Mouse (Mus musculus): ENCODE data around the gene Kalrn. TPM values are rescaled to one million over a fixed set of nuclear protein-coding genes. Genes with fewer than 3 reads are reported as not detected.

Gene Kalrn
- under 1 TPM in 1 of 2 experiments, not detected in 1; 0.34 TPM for polyA plus RNA-seq (2017; shearing (Covaris generic))

DNA sequence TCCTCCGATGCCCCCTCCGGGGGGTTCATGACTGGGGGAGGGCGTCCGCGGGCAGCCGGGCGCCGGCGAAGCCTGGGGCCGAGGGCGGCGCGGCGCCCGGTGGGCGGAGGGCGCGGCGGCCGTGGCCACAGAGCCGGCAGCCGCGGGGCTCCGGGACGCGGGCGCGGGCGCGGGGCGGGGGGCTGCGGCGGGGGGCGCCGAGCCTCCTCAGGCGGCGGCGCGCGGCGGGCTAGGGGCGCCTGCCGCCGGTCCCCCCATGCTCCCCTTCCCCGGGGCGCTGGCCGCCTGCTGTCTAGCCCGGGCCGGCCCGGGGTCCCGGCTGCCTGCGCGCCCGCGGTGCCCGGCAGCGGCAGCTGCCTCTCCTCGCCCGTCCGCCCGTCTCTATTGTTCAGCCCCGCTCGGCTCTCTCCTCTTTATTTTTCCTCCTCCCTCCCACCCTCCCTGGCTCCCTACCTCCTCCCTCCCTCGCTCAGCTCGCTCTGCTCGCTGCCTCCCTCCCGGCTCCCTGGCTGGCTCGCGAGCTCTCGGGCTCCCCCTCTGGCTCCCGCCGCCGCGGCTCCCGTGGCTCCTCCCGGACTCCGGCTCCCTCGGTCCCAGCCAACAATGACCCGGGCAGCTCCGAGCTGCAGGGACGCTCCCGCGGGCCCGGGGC, at the start of gene Kalrn:
TSS of gene Kalrn (minus strand) at position 382 of the 652 bp plus-strand sequence.
- no peak for ATAC-seq

DNA sequence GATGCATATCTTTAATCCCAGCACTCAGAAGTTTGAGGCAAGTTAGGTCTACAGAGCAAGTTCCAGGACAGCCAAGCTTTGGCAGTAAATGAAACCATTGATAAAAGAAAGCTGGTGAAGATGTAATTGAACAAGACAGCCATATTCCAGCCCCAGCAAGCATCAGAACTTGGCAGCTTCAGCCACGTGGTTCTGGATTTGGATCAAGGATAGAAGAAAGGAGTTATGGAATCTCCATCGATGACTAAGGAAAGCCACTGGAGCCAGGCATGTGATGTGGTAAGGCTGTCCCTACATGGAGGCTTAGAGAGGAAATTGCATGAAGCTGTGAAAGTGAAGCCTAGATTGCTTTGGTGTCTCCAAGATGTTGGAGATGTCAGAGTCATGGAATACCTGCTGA, 40.7 kb upstream of the Kalrn start:
- no peak for ATAC-seq

DNA sequence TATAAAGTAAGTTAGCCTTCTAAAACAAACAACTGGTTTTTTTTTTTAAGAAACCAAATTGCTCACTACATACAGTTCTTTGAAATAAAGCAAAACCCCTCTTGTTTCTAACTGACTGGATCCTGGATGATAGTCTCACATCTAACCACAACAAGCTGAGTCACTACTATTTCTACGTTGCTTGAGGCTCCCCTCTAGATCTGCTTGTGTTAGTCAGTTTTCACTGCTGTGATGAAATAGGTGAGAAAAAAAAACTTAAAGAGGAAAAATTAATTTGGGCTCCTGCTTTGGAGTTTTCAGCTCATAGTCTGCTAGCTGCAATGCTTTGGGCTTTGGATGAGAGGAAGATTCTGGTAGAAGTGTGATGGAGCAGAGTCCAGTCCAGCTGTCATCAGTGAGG, 36.8 kb upstream of the Kalrn start:
- no peak for ATAC-seq

DNA sequence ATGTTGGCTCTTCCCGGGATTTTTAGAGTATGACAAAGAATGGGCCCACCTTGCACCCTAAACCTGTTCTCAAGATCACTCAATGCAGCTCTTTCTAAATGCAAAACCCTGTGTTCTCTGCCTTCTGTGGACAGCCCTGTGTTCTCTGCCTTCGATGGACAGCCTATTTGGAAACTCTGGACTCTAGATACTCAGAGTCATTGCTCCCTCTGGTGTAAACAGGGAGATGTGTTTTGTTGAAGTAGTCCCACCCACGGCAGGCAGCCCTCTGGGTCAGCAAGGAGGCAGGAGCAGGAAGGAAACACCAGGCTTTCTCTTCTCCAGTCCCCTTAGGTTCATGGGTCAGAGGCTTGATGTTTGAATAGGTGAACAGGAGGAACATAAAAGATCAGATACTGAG, 32.3 kb upstream of the Kalrn start:
- no peak for ATAC-seq

DNA sequence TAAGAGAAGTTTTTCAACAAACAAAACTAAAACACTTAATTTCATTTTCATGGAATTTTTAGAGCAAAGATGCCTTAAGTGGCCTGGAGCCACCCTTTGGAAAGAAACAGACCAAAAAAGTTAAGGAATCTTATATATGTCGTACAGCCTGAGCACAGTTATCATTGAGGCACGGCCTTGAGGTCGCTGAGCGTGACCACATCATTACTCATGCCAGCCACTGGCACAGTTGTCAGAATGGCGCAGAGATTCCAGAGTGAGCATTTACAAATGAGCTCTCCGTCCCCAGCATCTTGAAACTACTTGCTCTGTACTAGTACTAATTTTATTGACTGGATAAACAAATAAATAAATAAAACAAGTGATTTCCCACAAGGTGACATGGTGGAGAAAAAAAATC, 30.5 kb upstream of the Kalrn start:
- no peak for ATAC-seq

DNA sequence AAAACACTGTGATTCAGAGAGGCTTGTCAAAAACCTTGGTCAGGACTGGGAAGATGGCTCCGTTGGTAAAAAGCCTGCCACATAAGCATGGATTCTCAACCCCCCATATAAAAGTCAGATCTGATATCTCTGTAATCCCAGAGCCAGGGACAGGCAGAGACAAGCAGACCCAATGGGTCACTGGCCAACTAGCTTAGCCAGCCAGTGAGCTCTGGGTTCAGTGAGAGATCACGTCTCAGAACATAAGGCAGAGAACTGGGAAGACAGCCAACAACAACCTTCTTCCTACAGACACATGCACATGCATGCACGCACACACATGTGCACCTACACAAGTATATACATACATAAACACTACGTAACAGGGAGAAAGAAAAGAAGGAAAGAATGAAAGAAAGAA, 29.7 kb upstream of the Kalrn start:
- ATAC-seq = no peak

DNA sequence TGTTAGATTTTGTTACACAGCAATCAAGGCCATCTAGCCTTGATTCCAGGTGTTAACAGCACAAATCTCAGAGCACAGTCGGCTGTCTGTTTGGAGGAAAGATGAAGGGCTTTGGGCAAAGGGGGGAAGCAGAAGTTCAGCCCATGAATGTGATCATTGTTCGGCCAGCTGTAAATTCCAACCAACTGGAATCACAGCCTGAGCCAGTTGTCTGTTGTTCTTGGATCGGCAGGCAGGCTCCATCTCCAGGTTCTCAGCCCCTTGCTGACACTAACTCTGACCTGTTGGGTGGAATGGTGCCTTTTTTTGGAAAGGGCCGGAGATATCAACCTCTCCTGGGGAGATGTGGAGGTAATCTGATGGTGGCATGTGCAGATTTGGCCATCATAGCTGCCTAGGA, 28.6 kb upstream of the Kalrn start:
- no peak for ATAC-seq

DNA sequence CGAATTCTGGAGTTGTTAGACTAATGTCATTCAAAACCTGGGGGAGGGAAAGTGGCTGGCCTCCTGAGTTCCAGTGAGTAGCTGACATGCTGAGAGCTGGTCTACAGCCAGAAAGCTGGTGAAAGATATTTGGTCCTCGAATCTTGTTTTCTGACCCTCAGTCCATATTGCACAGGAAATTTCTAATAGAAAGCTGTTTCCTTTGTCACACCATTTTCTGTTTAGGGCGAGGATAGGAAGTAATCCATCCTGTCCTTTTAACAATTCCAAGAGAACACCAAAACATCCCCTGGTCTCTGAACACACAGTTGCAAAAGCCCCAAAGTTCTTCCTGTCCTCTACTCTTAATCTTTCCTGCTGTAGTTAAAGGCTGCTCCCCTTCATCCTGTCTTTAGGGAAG, 22.0 kb upstream of the Kalrn start:
- ATAC-seq = no peak

DNA sequence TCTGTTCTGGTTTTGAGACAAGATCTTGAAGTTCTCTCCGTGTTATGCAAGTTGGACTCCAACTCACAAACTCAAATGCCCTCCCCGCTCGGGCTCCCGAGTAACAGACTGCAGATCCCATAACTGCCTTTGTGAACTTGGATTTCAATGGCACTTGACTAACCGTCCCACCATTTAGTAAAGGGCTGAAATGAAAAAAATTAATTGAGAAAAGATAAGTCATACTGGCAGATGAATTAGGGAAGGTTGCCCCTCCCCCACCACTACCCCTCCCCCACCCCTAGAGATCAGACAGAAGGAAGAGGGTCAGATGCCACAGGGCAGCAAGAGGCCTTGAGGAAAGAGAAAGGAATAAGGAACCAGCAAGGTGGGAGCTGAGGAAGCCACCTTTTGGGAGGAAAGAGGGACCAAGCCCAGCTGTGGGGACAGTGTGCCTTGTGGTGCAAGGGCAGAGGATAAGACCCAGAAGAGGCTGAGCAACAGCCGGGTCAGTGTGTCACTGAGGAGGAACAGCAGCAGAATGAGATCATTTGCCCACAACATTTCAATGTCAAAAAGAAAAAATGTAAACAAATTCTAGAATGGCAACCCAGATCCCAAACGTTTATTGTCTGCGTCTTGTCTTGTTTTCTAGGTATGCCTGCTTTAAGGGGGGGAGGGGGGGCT, 21.4 kb upstream of the Kalrn start:
- no peak for ATAC-seq

DNA sequence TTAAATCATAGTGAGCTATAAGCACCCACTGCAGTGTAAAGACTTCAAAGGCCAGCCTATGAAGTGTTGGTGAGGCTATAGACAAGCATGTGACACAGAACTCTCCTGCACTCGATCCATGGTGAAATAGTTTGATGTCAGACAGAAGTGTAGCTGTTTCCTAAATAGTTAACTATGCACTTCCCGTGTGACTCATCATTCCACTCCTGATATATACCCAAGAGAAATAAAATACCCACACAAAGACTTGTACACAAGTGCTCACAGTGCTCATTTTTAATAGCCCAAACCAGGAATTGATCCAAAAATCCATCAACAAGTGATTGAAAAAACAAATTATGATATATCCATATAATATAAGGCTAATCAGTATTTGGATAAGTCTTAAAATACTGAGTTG, 19.4 kb upstream of the Kalrn start:
- ATAC-seq = no peak

DNA sequence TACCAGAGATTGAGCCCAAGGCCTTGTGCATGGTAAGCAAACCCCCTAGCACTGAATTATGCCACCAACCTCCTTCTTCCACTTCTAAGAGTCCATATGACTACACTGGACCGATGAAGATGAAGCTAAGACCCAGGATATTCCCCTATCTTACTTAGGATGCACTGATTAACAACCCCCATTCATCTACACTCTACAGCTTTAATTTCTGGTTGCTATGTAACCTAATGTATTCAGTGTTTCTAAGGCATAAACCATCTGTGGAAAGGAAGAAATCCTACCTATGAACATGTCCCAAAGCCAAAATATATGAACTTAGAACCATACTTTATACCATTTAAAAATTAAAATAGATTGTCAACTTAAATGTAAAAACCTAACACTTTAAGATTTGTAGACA, 18.6 kb upstream of the Kalrn start:
- no peak for ATAC-seq

DNA sequence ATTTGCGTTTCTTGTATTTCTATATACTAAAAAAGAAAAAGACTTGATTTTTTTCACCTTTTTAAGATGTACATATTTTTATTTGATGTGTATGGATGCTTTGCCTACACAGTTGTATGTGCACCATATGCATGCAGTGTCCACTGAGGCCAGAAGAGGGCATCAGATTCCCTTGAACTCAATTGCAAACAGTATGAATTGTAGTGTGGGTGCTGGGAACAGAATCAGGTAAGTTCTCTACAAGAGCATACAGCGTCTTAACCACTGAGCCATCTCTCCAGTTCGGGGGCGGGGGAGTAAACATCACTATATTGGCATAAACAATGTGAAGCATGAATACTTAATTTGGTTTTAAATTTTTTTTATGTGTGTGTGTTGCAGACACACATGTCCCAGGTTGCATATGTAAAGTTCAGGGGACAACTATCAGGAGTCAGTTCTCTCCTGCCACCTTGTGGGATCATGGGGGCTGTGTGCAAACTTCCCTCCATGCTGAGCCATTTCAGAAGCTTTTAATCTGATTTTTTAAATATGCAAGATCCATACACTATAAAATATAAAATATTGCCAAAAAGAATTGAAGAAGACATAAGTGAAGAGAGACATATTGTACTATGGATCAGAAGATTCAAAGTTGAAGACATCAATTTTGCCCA, 6.5 kb upstream of the Kalrn start:
- no peak for ATAC-seq

DNA sequence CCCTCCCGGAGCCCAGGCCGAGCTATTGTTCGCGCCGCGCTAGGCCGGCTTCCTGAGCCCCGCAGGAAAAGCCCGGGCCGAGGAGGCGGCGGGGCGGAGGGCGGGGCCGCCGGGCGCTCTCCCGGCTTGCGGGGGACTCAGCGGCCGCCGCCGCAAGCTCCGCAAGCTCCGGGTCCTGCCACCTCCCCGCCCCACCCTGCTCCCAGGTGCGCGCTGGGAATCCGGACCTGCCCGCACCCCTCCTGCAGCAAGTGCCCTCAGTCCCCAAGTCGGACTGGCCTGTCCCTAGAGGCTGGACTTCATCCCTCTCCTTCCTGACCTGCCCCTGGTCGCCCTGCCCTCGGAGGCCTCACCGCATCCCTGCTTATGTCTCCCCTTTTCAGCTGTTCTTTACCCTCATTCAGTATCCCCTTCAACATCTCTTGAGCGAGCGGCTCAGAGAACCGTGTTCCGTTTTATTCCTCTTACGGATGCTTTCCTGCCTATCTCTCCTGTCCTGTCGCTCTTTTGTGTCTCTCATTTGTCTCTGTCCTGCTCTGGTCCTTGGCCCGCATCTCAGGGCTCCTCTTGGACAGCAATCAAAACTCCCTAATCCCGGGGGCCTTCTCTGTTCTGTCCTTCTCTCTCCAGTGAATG, 642 bp upstream of the Kalrn start:
- ATAC-seq = no peak

DNA sequence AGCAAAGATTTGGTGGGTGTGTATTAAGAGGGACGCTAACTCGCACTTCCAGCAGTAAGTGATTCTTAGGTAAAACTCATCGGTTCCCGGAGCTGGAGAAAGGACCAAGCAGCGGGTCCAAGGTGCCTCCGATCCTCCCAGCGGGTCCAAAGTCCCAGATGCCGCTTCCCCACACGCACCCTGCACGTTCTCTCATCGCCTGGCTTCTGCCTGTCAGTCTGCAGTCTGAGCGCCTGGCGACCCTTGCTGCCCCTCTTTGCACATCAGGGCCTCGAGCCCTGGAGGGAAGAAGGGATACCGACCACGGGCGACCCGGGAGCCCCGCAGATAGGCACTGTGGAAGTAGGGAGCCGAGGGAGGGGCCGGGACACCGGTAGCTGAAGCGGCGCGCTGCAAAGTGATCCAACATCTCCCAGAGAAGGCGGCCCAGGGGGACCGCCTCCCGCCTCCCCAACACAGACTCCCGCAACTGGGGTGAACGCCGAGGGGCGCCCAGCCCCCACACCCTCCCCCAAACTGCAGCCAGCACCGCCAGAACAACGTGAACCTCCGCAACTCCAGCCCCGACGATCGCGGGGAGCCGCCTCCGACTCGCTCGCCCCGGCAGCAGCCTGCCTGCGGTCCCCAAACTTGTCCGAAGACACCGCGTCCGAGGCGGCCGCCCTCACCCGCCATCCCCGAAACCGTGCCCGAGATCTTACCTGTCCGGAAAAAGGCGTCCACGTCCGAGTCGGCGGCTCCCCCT, 754 bp downstream of the Kalrn start:
- no peak for ATAC-seq

DNA sequence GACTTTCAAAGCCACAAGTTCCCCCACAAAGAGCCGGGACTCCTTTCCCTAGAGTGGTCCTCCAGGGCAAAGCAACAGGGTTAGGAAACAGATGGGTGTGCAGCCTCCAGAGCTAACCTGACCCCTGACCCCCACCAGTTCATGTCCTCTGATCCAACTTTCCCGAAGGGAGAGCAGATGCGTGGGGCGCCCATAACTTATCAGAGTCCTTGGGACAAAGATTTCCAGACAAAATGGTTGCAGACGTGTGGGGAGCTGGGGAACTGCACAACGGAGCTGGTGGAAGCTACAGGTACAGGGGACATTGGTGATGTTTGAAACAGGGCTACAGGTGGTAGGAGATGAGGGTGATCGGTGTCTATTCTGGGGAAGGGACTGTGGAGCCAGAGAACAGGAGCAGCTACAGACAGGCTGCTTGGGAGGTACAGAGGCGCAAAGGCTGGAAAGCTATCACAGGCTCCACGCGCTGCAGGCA, 1.4 kb downstream of the Kalrn start:
- no peak for ATAC-seq

DNA sequence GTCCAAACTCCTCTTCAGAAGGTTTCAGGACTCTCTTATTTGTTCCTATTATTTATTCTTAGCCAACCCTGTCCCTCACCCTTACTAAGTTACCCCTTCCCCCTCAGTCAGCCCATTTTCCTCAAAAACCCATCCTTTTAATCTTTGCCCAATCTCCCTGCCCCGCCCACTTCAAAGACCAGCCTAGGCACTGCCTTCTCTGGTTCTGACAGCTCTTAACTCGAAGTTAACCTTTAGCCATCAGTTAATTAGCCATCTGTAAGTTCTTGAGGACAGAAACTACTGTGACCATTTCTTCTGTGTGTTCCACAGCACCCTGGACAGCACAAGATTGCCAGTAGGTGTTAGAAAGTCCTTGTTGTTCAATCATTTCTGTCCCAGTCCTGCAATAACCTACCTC, 3.4 kb downstream of the Kalrn start:
- ATAC-seq = no peak

DNA sequence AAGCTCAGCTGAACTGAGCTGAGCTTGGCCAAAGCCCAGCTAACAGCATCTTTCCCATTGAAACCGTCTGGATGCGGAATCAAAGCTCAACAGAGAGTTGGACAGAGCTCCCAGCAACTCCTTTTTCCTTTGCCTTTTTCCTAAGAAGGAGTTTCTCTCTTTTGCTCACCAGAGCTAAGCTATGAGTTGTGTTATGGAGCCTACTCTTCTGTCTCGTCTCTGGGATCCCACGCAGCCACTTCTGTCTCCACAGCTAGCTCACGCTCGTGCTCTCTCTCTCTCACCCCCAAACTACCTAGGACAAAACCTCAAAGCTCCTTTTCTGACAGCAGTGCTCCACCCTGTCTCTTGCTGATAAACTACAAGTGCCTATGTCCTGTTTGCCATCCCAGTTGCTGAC, 4.5 kb downstream of the Kalrn start:
- no peak for ATAC-seq

DNA sequence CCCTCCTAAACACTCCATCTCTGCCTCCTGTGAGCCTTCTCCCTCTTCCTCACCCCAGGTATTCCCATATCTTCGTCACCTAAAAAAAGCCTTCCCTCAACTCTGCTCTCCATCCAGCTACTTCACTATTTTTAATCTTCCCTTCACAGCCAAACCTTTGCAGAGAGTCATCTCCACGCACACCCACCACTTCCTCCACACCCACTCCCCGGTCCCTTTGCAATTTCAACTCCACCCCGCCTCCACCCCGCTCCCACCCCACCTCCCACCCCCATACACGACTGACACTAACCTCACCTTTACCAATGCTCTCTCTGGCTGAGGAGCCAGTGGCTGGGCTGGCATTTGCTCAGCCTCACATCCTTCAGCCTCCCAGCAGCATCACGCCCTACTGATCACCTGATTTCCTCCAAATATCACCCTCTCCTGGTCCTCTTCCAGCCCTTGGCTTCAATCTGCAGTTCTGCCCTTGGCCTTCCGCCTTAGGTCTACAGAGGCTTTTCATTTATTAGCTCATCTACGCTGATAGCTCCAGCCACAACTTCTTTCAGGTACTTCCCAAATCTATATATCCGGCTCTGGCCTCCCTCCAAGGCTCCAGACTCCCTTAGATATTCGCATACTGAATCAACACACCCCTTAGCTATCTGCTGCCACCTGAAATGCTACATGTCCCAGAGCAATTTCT, 9.6 kb downstream of the Kalrn start:
- ATAC-seq = no peak

DNA sequence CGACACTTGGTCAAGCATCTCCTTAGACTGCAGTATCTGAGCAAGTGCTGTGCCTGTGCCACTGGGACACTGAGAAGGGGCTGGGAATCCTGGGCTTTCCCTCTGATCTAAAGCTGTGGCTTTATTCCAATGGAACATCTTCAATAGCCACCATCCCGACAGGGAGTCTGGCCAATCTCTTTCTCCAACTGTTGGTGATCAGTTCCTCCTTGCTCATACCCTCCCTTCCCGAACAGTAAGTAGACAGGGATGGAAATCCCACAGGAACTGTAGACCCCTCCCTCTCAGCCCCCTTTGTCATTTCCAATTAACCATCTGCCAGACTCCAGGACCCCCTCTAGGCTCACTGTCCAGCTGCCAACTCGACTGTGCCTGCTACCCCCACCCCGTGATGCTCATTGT, 11.6 kb downstream of the Kalrn start:
- no peak for ATAC-seq

DNA sequence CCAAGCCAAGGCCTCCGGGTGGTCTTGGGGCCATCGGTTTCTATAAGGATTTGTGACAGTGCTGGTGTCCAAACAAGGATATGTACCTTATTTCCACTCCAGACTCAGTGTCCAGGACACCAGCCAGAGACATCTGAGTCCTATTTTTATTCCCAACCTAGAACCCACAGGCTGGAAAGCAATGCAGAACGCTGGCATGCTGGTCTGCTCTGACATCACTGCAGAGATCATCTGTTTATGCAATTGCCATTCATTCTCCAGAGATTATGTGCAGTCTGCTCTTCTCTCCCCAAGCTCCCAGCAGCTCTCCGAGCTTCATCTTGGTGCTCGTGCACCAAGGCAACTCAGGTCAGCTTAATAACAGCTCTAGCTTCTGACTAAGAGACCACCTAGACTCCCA, 12.5 kb downstream of the Kalrn start:
- no peak for ATAC-seq

DNA sequence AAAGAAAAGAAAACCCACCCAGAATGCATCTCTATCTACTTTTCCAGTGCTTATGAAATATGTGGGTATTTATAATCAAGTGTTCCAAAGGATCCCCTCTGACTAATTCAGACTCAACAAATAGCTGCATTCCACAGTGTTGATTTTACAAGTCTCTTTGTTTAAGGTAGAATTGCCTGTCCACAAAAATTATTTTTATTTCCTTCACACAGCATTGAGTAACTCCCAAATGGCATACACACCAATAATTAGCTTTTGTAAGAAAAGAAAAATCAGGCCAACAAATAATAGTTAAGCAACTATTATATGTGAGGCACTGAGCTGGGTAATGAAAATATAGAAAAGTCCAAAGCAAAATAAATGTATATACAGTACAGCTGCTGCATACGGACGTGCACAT, 12.9 kb downstream of the Kalrn start:
- no peak for ATAC-seq

DNA sequence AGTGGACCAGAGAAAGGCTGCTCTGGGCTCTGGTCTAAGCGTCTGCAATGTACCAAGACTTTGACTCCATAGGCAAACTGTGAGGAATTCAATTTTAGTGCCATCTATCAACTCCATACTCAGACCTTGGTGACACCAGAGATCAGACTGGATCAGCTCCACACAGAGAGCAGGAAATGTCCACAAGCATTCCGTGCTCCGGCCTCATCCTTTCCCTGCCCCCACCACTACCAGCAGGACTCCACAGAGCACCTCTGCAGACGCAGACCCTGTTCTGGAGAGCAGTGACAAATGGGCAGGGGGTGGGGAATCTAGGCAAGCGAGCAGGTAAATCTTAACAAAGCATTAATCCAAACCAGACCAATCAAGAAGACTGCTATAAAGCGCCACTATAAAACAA, 15.4 kb downstream of the Kalrn start:
- ATAC-seq = no peak

Measured in activated CD4-positive, CD25-positive, alpha-beta regulatory T cell, adult 4 months (primary cell).